Mouse (Mus musculus) T-helper 1 cell (primary cell): ENCODE data around the gene Nfkb2.

Source experiments
- in situ Hi-C: fragments of 300-600 bp; cut with MboI, MseI; formaldehyde crosslinking; loops from one replicate; pipeline ENCODE4 v1.15.1; 2025; ENCODE audit warnings: high pct_unique_total_duplicates

Gene Nfkb2

DNA sequence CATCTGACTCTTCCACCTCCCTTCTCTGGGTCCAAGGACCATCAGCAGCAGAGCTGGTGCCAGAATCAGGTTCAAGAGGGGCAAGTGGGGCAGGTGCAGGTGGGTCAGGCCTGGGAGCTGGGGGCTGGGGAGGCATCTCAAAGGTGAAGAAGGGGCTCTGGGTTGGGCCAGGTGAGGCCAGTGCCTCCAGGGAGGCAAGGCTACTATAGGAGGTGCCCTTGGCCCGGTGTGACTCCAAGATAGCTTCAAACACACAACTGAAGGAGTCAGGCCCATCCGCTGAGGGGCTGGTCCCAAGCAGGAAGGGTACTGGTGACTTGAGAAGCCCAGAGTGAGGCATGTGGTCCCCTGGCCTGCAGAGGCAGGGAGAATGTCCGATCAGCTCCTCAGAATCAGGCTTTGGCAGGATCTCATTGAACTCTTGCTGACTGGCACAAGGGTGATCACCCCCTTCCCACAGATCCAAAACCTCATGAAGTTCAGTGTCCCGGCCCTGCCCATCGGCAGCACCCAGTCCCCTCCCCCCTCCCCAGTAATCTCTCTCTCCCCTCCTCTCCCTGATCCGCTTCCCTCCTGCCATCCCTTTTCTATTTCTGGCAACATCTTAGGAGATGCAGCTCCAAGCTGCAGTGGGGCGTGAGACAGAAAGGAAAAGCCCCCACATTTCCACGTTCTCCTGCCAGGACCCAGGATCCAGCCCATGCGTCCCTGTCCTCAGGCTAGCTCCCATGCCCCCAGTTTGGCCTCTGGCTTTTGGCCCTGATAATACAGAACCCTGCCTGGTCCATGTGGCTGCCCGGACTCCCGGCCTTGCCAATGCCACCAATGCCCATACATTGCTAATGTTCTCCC, 18.2 kb downstream of the Nfkb2 start:
- in situ Hi-C loops, result no loop called here

DNA sequence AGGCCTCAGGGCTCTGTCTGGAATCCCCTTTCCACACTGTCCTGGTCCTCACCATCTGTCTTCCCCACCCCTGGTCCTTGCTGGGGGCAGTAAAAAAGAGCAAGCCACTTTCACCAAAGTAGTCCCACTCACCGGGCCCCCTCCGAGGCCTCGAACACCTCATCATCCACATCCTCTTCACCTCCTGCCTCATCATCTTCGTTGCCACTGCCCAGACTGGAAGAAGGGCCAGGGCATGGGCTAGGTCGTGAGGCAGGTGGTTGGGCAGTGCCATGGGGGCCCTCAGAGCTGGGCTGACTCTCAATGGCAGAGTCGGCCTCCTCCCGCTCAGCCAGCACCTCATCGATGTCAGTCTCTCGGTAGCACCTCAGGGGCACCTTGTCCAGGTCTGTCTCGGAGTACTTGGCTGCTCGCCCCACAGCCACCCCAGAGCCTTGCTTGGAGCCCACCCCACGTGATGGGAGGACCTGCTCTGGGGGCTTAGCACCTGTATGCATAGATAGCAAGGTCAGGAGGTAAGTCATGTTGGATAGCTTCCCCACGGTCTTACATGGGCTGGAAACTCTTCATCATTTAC, 19.0 kb downstream of the Nfkb2 start:
- in situ Hi-C loops, result no loop called here

GRCm38 (mm10) chr19:46323716-46324115, 19.6 kb downstream of the Nfkb2 start:
- in situ Hi-C loops, result no loop called here

DNA sequence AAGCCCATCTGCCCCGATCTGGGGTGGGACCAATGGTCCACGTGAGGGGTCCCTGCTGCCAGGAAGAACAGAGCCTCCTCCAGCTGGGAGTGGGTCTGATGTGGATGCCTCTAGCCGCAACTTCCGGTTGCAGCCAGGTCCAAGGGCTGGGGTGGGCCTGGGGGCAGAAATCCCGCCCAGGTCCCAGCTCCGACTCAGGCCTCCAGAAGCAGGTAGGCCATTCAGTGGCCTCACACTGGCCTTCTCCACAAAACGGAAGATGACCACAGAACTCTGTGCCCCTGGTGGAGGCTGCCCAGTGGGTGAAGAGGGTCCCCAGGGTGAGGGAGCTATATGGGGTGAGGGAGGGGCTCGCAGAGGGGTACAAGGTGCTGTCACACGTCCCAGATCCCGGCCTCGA, 20.2 kb downstream of the Nfkb2 start:
- in situ Hi-C loops, result no loop called here

- in situ Hi-C loops, result no loop called here
These were observed 20.8 kb downstream of the Nfkb2 start for GRCm38 (mm10) chr19:46324918-46325317.

- in situ Hi-C loops, result no loop called here
These were observed 22.1 kb downstream of the Nfkb2 start for GRCm38 (mm10) chr19:46326019-46326755.

DNA sequence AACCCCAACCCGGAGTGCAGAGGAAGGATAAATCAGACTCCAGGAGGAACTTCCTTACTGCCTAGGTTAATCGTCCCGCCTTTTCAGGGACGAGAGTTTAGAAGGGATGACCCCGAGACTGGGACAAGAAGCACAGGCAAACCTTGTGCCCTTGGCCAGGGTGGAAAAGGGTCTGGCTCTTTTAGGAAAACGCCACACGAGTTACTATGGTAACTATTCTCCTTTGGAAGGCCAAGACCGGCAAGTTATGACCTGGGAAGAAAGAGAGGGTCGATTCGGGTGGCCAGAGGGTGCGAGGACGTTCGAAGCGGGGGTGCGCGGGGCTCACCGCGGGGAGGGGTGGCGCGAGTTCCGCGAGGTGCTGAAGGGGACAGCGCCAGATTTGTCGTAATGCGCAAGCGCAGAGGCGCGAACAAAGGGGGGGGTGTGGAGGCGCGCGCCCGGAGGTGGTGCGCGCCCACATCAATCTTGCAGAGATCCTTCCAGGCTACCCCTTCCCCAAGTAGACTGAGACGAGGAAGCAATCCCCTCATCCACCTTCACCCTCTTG, 22.7 kb downstream of the Nfkb2 start, which contains the start of gene Psd:
Psd (minus strand) TSS at position 401 of the 550 bp plus-strand sequence.
- in situ Hi-C loops, result no loop called here

- in situ Hi-C loops, result no loop called here
These were observed 23.5 kb downstream of the Nfkb2 start for GRCm38 (mm10) chr19:46327531-46328064.

- in situ Hi-C loops, result no loop called here
These were observed 24.2 kb downstream of the Nfkb2 start, which contains the start of gene Fbxl15 for GRCm38 (mm10) chr19:46328081-46329030. TSS of gene Fbxl15 (plus strand) at chr19:46328184.

- in situ Hi-C loops, result no loop called here
These were observed 25.0 kb downstream of the Nfkb2 start for GRCm38 (mm10) chr19:46329031-46329641.

DNA sequence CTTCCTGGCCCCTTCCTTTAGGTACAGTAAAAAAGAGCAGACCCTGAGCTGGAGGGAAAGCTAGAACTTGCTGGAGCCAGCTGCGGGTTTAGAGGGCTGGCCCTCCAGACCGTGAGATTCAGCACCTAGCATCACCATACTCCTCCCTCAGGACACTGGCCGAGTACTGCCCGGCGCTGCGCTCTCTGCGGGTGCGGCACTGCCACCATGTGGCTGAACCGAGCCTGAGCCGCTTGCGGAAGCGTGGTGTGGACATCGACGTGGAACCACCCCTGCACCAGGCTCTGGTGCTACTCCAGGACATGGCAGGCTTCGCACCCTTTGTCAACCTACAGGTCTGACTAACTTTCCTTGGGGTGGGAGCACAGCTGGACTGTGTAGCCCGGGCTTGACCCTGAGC, 25.8 kb downstream of the Nfkb2 start:
- in situ Hi-C loops, result no loop called here

GRCm38 (mm10) chr19:46330696-46331095, 26.6 kb downstream of the Nfkb2 start:
- in situ Hi-C loops, result no loop called here

DNA sequence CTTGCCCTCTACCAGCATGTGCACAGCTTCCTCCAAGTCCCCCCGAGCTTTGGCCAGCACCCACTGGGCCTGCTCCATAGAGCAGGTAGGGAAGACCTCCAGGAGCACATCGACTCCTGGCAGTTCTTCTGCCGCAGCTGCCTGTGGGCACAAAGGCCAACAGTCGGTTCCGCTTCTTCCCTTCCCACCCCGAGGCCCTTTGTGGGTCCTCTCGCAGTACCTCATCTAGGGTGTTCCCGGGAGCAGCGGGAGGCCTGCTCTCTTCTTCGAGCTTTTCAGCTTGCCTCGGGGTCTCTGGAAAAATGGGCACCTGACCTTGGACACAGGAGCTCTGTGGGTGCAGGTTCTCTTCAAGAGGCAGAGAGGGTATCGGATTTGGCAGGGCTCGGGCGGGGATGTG, 27.2 kb downstream of the Nfkb2 start:
- in situ Hi-C loops, result no loop called here

GRCm38 (mm10) chr19:46331936-46332335, 27.8 kb downstream of the Nfkb2 start:
- in situ Hi-C loops, result no loop called here

- in situ Hi-C loops, result no loop called here
These were observed 28.7 kb downstream of the Nfkb2 start for GRCm38 (mm10) chr19:46332721-46333339.

DNA sequence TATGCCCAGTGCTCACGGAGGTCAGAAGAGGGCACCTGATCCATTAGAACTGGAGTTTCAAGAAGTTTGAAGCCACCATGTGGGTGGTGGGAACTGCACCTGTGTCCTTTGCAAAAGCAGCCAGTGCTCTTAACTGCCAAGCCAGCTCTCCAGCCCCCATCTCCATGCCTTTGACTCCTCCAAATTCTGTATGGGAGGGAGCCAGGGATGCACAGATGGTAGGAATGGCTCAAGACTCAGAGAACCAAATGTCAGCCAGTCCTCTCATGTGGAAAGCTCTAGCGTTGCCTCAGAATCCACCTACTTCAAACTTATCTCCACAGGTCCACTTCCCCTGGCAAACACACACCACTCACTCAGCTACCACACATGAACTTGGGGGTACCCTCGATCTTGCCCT, 29.8 kb downstream of the Nfkb2 start:
- in situ Hi-C loops, result no loop called here

DNA sequence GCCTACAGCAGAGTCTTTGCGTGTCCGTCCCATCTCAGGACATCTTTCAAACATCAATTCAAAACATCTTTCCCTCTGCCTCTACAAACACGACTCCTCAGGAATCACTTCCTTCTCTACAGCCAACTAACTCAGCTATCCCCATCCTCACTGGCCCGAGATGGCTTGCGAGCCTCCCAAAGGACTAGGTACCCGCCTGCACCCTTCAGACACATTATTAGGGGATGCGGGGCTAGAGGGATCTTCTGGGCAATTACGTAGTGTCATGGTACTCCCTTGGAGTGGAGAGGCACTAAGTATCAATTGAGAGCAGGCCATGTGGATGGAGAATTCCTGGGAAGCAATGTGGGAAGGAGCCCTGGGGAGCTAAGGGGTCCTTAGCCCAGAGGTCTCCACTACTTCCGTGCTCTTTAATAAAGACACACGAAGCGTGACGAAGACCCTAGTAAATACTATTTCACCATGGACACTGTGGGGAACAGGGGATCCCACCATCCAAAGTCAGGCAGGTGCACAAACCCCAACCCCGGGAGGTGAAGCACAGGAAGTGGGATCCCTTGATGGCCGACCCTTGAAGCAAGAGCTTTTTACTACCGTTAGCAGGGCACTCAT, 33.7 kb downstream of the Nfkb2 start:
- in situ Hi-C loops, result no loop called here

DNA sequence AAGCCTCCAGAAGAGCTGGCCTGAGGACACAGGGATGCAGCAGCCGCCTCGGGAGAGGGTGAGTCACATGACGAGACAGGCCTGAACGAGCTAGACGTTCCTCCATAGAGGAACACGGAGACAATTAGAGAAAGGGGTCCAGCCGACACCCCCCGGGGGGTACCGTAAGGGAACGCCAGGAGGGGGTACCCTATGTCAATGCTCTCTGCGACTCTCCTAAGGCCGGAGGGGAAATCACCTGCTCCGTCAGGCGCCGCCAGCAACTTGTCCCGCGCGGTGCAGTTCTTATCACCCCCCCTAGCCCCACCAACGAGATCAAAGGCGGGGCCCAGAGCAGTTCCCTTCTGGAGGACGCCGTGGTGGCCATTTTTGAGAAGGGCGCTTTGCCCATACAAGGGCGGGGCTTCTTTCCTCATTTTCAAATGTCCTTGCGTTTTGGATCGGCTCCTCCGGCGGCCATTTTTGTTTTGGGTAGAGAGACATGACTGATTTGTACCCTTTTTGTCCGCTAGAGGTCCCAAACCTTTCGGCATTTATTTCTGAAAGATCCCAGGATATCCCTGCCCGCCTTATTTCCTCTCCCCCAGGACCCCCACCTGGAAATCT, 34.3 kb downstream of the Nfkb2 start, which contains the start of gene Cuedc2:
Cuedc2 (minus strand) TSS at position 372 of the 606 bp plus-strand sequence.
- in situ Hi-C loops, result no loop called here

GRCm38 (mm10) chr19:46338942-46339286, 34.8 kb downstream of the Nfkb2 start:
- in situ Hi-C loops, result no loop called here
